ENCODE assay signal across 10 mouse cellular contexts in genomic region chr1:134756190-134756873, GRCm38 (mm10).
DNase-seq lines count a peak whose midpoint lies in the region; ATAC-seq lines count a peak whose summit lies in the region.
"Had no signal": no experiment of that assay in that cellular context is flagged by ENCODE, and none has a peak within 500 bp of the region (broad histone marks: within the 10 kb centered on the region; RNA-seq: fewer than 3 reads in every experiment).

No protein-coding gene starts in this region.

- no peak overlapping the region for H3K4me3 ChIP-seq in heart, embryonic 13.5 days
- no peak overlapping the region for H3K4me3 ChIP-seq in limb, embryonic 15.5 days

- H3K36me3 ChIP-seq in heart, embryonic 13.5 days = peaks cover 45% of the 10 kb centered on the region
- peaks cover 30% of the 10 kb centered on the region; the same call in 1 of the 2 replicates for H3K36me3 ChIP-seq in limb, embryonic 15.5 days

- H3K4me2 ChIP-seq in heart, embryonic 13.5 days = no peak overlapping the region
- H3K4me2 ChIP-seq in limb, embryonic 15.5 days = no peak overlapping the region

- no peaks in the 10 kb centered on the region for H3K27me3 ChIP-seq in heart, embryonic 13.5 days (replicated peaks)
- no peaks in the 10 kb centered on the region for H3K27me3 ChIP-seq in limb, embryonic 15.5 days

- DNase-seq in heart, postnatal 4 days = no peak
- DNase-seq in right cerebral cortex, adult 18-20 months = peak; percentile 46
- no peak for DNase-seq in right cerebral cortex, postnatal 25 days
- DNase-seq in B cell, adult 2 months = no peak
- no peak for DNase-seq in lung, adult 18-20 months
- DNase-seq: gastrocnemius, postnatal 10 days; kidney, adult 18-20 months; thymus, adult 18-20 months had no signal

- H3K4me1 ChIP-seq in heart, embryonic 13.5 days = peaks cover 58% of the 10 kb centered on the region
- peaks cover 50% of the 10 kb centered on the region for H3K4me1 ChIP-seq in limb, embryonic 15.5 days

- no peak overlapping the region for H3K27ac ChIP-seq in heart, embryonic 13.5 days (replicated peaks)
- peak overlapping the region; percentile 59; the same call in 1 of the 2 replicates for H3K27ac ChIP-seq in limb, embryonic 15.5 days

- ATAC-seq in heart, embryonic 13.5 days (ENCODE audit: extremely low read depth, insufficient number of reproducible peaks, low FRiP score, low TSS enrichment) = no peak
- no peak for ATAC-seq in limb, embryonic 15.5 days (ENCODE audit: insufficient number of reproducible peaks, low FRiP score, low TSS enrichment, low read depth)

- no peaks in the 10 kb centered on the region for H3K9me3 ChIP-seq in heart, embryonic 13.5 days
- H3K9me3 ChIP-seq in limb, embryonic 15.5 days = no peaks in the 10 kb centered on the region

- WGBS in heart, embryonic 13.5 days = 71% methylated on average over 10 of the region's 10 CpGs
- WGBS in limb, embryonic 15.5 days = 65% methylated on average over 10 of the region's 10 CpGs

- H3K9ac ChIP-seq in heart, embryonic 13.5 days = peak overlapping the region; percentile 33; the same call in 1 of the 2 replicates
- H3K9ac ChIP-seq in limb, embryonic 15.5 days = no peak overlapping the region
